Mouse (Mus musculus): ENCODE measurements around the gene Polk. TPM values are rescaled to one million over a fixed set of nuclear protein-coding genes. Genes with fewer than 3 reads are reported as not detected.

The Polk gene
- total RNA-seq, 2 experiments from 2014 or later: 5.3 to 7.4 TPM

GRCm38 (mm10) chr13:96544506-96544905, 2.1 kb upstream of the Polk start:
- no peak for DNase-seq
- Histone ChIP-seq H3K27ac (peak overlapping the region; percentile 96), H3K4me3 (peak overlapping the region; percentile 96)
- peak; percentile 41 for TF ChIP-seq CTCF (IDR thresholded peaks at IDR 0.05)
- intact Hi-C loops (cut with DNase I): loop anchor here (5.0 kb wide), 1 partner anchor 157 kb away; the partner anchor contains the start of gene Poc5

GRCm38 (mm10) chr13:96542901-96543891, 817 bp upstream of the Polk start:
- Histone ChIP-seq H3K27ac (peak overlapping the region; percentile 96), H3K4me3 (peak overlapping the region; percentile 96)
- intact Hi-C loops (cut with DNase I): loop anchor here (2.0 to 5.0 kb wide), 2 partner anchors 42 to 156 kb away; partner anchors contain the start of gene Poc5
- no peak for TF ChIP-seq CTCF (IDR thresholded peaks at IDR 0.05)
- DNase-seq: peak; percentile 77

- Histone ChIP-seq H3K4me3 (peak overlapping the region; percentile 96), H3K27ac (no peak overlapping the region)
- no peak for TF ChIP-seq CTCF (IDR thresholded peaks at IDR 0.05)
- intact Hi-C loops (cut with DNase I): loop anchor here (5.0 kb wide), 1 partner anchor 154 kb away; the partner anchor contains the start of gene Poc5
- no peak for DNase-seq
Measured at GRCm38 (mm10) chr13:96541381-96541780, 998 bp downstream of the Polk start.

- Histone ChIP-seq H3K4me3 (no peak overlapping the region), H3K27ac (no peak overlapping the region)
- no peak for DNase-seq
- intact Hi-C loops (cut with DNase I): no loop called here
- no peak for TF ChIP-seq CTCF (IDR thresholded peaks at IDR 0.05)
Measured at GRCm38 (mm10) chr13:96538103-96538502, 4.3 kb downstream of the Polk start.

GRCm38 (mm10) chr13:96536821-96537572, 5.4 kb downstream of the Polk start:
- intact Hi-C loops (cut with DNase I): no loop called here
- Histone ChIP-seq H3K4me3 (no peak overlapping the region), H3K27ac (no peak overlapping the region)
- no peak for DNase-seq
- TF ChIP-seq CTCF (IDR thresholded peaks at IDR 0.05): no peak

- DNase-seq: no peak
- Histone ChIP-seq H3K4me3 (no peak overlapping the region), H3K27ac (no peak overlapping the region)
- intact Hi-C loops (cut with DNase I): no loop called here
- TF ChIP-seq CTCF (IDR thresholded peaks at IDR 0.05): no peak
Measured at GRCm38 (mm10) chr13:96533742-96534141, 8.6 kb downstream of the Polk start.

- peak; percentile 41 for DNase-seq
- no peak for TF ChIP-seq CTCF (IDR thresholded peaks at IDR 0.05)
- Histone ChIP-seq H3K4me3 (no peak overlapping the region), H3K27ac (peak overlapping the region; percentile 44; the same call in 1 of the 2 replicates)
- intact Hi-C loops (cut with DNase I): no loop called here
Measured at GRCm38 (mm10) chr13:96532176-96532575, 10.2 kb downstream of the Polk start.

- intact Hi-C loops (cut with DNase I): no loop called here
- no peak overlapping the region for H3K27ac ChIP-seq
- DNase-seq: no peak
- no peak overlapping the region for H3K4me3 ChIP-seq
- TF ChIP-seq CTCF (IDR thresholded peaks at IDR 0.05): no peak
Measured at GRCm38 (mm10) chr13:96530064-96530463, 12.3 kb downstream of the Polk start.

GRCm38 (mm10) chr13:96529542-96529941, 12.8 kb downstream of the Polk start:
- TF ChIP-seq CTCF (IDR thresholded peaks at IDR 0.05): no peak
- Histone ChIP-seq H3K4me3 (no peak overlapping the region), H3K27ac (no peak overlapping the region)
- no peak for DNase-seq
- intact Hi-C loops (cut with DNase I): loop anchor here (10.0 kb wide), 1 partner anchor 1525 kb away; no protein-coding TSS in a partner anchor

- no peak for DNase-seq
- H3K27ac ChIP-seq: no peak overlapping the region
- intact Hi-C loops (cut with DNase I): loop anchor here (10.0 kb wide), 1 partner anchor 1524 kb away; no protein-coding TSS in a partner anchor
- no peak overlapping the region for H3K4me3 ChIP-seq
- no peak for TF ChIP-seq CTCF (IDR thresholded peaks at IDR 0.05)
Measured at GRCm38 (mm10) chr13:96528776-96529175, 13.6 kb downstream of the Polk start.

GRCm38 (mm10) chr13:96527856-96528255, 14.5 kb downstream of the Polk start:
- no peak for DNase-seq
- Histone ChIP-seq H3K4me3 (no peak overlapping the region), H3K27ac (no peak overlapping the region)
- intact Hi-C loops (cut with DNase I): loop anchor here (10.0 kb wide), 1 partner anchor 1523 kb away; no protein-coding TSS in a partner anchor
- TF ChIP-seq CTCF (IDR thresholded peaks at IDR 0.05): no peak

- DNase-seq: no peak
- no peak overlapping the region for H3K4me3 ChIP-seq
- no peak overlapping the region for H3K27ac ChIP-seq
- no peak for TF ChIP-seq CTCF (IDR thresholded peaks at IDR 0.05)
- intact Hi-C loops (cut with DNase I): loop anchor here (10.0 kb wide), 1 partner anchor 1522 kb away; no protein-coding TSS in a partner anchor
Measured at GRCm38 (mm10) chr13:96527022-96527421, 15.4 kb downstream of the Polk start.

Measured in gastrocnemius, adult 2 months (tissue).